Mouse (Mus musculus): ENCODE measurements around the gene Cct8.

The Cct8 gene

DNA sequence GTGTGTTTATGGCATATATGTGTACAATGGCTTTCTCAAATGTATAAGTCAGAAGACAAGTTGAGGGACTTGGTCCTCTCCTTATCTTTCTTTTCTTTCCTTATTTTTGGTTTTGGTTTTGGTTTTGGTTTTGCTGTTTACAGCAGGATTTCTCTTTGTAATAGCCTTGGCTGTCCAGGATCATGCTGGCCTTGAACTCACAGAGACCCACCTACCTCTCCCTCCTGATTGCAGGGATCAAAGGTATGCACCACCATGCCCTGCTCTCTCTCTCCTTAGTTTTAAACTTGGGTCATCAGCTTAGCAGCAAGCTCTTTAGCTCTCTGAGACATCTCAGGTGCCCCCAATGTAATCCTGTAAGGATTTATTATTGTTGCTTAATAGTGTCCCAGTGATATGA, 50.6 kb downstream of the Cct8 start:
- no peak for DNase-seq (ENCODE audit: low spot score)

DNA sequence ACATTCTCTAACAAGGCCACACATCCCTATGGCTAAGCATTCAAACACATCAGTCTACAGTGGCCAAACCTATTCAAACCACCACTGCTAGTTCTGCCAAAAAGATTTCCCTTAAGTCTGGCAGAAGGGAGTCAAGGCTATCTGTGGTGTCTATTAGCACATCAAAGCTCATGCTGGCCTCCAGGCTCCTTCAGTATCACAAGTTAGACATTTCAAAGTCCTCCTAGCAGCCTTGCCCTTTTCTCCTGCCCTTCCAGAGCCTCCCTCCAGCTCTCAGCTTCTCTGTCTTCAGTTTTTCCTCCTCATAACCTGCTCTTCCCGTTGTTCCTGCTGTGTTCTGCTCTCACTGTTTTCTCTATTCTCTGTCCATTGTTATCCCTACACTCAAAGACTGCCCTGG, 51.6 kb downstream of the Cct8 start:
- no peak for DNase-seq (ENCODE audit: low spot score)

DNA sequence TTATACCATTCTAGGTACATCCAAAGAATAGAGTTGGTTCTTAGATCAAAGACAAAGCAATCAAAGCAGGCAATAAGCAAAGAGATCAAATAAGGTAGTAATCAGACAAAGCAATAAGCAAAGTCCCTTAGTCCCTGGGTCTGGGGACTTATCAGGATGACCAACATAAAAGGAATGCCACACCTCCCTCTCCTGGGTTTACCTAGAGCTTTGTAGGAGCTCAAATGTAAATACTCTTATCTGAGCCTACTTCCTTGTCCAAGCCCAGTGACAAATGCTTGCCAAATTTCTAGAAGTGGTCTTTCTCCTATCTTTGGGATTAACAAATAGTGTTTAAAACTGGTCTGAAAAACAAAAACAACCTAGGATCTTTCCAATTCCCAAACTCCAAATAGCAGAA, 52.4 kb downstream of the Cct8 start:
- no peak for DNase-seq (ENCODE audit: low spot score)

DNA sequence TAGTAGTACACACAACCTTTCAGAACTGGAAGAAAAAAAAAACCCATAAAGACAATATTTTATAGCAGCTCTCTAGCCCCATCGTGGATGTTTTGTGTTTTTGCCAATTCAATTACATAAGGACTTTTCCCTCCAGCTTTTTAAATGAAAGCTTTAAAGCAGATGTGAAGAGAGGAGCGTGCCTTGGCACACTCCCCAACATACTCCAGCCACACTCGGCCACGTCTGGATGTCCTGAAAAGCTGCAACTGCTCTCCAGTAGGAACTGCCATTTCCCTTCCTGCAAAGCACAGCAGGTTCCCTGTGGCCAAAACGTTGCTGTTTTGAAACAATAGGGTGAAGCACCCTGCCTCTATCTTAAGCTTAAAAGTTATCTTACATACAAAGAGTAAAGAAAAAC, 53.4 kb downstream of the Cct8 start:
- no peak for DNase-seq (ENCODE audit: low spot score)

DNA sequence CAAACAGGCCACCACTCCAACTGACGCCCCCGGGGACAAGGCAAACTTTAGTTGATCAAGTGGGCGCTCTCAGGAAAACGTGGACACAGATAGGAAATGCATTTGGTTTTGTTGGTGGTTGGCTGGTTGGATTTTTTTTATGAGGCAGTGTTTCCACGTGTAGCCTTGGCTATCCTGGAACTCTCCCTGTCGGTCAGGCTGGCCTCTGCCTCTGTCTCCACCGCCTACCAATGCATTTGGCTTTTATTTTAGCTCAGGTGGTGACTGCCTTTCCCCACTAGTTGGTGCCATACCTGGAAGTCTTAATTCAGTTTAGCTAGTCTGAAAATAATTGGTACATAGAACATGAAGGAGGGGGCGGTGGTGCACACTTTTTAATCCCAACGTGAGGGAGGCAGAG, 54.6 kb downstream of the Cct8 start:
- DNase-seq (ENCODE audit: low spot score): no peak

DNA sequence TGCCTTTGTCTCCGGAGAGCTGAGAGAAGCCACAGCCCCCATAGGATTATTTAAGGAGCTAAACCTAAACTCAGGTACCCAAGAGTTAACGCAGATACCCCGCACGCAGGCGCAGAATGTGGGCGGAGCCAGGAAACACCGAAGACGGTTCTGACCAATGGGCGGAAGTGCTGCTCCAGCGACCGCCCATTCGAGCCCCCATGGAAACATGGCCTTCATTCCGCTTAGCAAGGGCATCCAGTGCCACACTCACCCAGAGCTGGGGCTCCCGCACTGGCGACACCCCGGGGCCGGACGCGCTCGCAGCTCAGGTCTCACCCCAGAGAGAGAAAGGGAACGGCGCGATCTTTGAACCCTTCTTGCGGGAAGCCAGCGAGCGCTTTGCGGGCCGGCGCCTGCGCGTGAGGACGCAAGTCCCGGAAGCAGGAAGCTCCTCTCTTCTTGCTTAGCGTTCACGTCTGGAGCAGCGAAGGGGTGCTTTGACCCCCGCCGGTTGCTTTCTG, 55.4 kb downstream of the Cct8 start, which contains the start of gene Rwdd2b:
Gene Rwdd2b (minus strand): TSS at position 390 of the 503 bp plus-strand sequence.
- DNase-seq (ENCODE audit: low spot score): peak; percentile 87

DNA sequence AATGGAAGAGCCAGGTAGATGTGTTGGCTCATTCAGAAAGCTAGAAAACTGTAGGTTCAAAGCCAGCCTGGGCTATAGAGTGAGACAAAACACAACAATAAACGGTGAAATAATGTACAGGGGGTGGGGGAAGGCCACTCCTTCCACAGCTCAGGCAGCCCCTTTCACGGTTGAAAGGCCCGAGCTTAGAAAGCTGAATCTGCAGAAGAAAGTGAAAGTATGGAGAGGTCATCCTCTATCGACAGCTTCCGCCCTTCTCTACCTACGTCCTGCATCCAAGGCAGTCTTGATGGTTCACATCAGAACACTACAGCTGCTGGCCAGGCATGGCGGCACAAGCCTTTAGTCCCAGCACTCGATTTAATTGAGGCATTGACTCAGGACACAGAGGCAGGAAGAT, 57.0 kb downstream of the Cct8 start:
- no peak for DNase-seq (ENCODE audit: low spot score)

DNA sequence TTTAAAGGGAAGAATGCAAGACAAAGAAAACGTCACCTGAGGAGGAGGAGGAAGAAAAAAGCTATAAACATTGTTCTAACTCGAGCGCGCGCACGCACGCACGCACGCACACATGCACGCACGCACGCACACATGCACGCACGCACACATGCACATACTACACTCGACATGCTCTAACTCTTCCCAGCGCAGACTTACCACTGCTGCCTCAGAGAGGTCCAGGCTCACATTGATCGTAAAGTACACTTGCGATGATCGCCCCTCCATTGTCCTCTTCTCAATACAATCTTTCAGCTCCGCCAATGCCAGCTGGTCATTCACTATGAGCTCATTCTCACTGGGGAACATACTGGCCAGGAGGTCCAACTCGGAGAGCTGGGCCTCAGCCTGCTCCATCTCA, 58.6 kb downstream of the Cct8 start:
- DNase-seq (ENCODE audit: low spot score): no peak

DNA sequence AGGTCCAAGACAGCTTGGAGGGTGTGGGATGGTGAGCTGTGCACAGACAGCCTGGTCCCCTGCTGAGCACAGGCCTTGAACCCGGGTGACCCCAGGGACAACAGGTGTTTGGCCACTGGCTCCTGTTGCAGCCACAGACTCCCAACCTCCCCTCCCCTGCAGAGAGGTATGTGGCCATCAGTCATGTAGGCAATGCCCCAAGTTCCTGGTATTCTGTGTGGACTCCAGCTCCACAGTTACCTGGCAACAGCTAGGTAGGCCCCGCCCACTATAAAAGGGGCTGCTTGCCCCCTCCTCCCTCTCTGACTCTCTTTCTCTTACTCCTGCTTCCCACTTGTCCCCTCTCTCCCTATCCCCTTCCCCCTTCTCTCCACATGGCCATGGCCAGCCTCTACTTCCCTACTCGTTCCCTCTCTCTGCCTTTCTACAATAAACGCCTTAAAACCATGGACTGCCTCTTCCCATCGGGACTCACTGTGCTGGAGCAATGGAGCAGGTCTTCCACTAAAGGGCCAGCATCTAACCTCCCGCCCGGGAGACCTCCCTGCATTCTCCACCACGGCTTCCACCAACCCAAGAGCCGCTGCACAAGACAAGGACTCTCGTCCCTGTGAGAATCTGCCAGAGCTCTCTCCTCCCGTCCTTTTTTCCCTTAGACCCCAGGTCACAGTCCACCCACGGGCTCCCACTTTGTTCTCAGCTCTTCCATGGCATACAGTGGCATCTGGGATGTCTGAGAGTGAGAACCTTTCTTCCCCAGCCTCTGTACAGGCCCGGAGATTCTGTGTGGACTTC, 60.1 kb downstream of the Cct8 start:
- DNase-seq (ENCODE audit: low spot score): no peak

DNA sequence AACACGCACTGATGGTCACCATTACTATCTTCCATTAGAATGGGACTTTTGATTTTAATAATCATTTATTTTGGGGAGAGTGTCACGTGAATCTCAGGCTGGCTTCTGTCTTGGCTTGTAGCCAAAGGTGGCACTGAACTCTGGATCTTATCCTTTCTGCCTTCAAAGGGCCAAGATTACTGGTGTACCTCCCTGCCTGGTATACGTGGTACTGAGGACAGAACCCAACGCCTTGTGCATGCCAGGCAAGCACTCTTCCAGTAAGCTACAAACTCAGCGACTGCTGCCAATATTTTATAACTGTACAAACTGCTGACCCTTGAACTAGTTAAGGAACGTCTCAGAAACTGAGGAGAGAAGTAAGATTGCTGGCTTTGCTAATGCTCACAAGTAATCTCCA, 60.7 kb downstream of the Cct8 start:
- DNase-seq (ENCODE audit: low spot score): no peak

DNA sequence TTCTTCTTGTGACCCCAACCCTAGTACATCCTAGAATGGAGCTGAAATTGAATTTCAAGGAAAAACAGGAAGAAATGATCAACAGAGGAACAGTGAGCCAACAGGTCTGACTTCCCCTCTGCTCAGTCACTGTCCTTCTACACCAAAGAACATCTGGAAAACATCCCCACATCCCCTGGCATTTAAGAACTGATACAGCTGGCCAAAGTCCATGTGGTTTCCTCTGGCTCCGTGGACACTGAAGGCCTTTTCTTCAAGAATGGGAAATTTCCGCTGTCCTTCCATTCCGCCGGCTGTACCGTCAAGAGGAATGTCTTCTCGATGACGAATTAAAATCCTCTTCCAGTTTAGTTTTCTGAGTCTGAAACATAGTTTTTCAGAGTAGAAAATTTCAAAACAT, 61.4 kb downstream of the Cct8 start:
- DNase-seq (ENCODE audit: low spot score): no peak
